Mouse (Mus musculus) cerebellum, postnatal 10 days (tissue): ENCODE results near the gene Aprt.

Experiments
- DNase-seq, 2 experiments: peaks; one replicate each; pipeline ENCODE4 v3.0.0; 2021; ENCODE audit warnings: mixed read lengths in 2 of 2

Aprt gene

DNA sequence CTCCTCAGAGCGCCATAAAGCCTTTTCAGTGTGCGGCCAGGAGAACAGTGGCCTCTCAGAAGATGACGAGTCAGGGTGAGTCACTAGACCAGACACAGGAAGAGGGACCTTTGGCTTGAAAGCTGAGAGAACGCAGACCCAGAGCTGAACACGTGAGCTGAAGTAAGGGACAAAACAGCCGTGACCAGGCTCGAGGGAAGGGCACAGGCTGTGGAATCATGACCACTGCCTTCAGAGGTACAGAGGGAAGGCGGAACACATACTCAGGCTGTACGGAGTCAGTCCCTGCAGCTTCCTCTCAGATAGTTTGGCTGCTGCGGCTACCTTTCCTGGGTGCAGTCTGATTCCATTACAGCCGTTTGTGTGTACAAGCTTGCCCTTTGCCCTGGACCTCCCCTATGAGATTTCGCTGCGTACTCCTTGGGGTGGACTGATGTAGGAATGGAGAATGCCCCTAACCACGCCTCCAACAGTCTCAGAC lies 8.7 kb upstream of the Aprt start:
- no peak for DNase-seq

DNA sequence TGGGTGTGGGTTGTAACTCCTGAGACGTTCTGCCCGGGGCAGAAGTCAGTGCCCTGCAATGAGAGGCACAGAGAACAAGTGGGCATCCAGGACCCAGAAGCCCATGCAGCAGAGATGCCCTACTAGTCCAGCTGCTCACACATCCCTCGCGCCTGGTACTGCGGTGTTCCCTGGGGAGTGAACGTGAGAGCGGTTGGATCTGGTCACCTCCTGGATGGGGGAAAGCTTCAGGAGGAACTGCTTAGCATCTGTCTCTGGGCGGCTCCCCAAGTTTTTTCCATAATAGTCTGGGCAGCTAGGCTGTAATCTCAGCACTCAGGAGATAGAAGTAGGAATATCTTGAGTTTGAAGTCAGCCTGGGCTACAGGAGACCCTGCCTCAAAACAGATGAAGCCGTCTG lies 8.3 kb upstream of the Aprt start:
- no peak for DNase-seq

DNA sequence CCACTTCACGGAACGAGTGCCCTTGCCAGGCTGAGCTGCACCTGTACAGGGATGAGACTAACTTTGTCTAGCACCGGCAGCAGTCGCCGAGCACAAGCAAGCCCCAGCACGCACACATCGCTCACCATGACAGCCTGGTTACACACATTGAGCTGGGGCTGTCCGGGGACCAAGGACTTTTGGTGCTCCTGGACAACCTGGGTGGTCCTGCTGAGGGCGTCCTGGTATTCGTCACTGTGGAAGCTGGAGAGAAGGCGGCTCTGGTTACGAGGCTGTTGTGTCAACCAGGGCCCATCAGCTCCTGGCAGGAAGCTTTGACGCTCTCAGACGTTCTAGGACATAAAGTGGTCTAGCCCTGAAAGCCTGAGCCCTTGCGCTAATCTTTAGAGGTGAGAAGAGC lies 4.2 kb upstream of the Aprt start:
- DNase-seq = no peak

DNA sequence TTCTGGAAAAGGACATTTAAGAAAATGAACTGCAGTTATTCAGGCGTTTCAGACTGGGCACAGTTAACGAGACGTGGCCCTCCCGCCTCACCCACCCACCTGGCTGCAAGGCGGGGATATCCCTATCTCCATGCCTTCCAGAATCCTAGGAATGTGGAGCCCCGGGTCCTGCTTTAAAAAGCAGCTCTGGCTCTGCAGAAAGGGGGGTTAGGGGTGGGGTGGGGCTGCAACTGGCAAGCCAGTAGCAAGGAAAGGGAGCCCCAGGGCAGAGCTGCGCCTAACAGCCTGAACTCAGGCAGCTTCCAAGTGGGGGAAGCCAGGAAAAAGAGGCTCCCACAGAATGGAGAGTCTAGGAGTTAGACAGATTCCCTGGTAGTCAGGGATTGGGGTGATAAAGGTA lies 2.5 kb upstream of the Aprt start:
- no peak for DNase-seq

DNA sequence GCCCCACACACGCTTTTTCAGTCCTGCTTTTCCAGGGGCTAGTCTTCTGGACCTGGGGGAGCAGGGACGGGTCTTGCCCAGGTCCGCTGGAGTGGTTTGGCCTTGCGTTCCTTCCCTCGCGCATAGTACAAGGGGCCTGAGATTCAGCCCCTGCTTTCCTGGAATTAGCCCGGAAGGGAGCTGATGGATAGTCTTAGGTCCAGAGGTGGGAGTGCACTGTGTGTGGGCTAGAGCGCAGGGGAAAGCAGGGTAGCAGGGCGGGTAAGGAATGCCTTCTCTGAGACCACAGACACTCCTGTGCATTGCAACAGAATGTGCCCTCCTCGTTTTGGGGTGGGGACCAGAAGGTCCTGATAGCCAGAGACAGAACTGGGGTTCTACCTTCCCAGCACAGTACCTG lies 407 bp upstream of the Aprt start:
- DNase-seq = no peak

DNA sequence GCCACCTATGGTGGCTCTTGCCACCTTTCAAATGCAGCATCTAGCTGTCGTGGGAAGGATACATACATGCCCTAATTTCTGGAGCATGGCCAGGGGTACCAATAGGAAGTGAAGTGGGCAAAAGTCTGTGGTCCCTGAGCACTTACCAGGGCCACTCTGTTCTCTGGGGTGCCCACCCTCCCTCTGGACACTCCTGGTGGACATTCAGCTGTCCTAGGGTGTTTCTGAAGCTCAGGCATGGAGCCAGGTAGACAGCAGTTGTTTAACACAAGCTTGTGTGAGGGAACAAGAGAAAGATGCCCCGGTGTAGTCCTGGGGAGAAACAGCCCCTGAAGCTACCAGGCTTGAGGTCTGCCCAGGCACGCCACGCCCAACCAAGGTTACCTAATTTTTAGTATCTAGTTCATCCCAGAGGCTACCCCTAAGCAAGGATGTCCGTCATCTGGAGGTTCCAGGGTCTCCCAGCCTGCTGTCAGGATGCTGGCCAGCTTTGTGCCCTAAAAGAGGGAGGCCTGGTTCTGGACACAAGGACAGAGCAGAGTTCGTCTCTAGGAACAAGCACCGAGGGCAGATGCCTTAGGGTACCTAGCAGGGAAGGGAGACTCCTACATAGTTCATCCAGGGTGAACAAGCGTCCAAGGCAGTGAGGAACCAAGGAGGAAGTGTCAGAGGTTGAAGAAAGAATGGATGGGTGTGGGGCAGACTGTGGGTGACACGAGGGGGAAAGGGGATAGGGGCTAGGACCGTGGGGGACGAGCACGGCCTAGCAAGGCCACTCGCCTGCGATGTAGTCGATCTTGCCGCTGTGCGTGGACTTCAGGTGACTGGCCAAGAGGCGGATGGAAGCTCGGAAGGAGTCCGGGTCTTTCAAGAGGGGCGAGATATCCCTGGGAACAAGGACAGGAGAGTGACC lies 718 bp downstream of the Aprt start:
- peak; percentile 41 to 57 for DNase-seq

DNA sequence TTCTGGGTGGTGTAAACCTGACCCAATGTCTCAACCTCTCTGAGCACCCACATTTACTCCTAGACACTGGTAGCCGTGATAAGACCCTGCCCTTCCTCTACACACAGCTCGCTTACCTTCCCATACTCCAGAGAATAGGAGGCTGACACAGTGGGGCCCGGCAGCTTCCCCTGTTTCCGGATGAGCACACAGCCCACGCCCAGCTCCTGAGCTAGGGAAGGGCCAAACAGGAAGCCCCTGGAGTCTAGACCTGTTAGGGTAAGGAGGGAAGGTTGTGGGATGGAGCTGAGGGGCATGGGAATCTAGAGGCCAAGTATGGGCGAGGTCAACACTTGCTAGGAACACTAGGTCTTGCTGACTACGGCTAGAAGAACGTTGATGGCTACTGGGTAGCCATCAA lies 1.4 kb downstream of the Aprt start:
- no peak for DNase-seq

DNA sequence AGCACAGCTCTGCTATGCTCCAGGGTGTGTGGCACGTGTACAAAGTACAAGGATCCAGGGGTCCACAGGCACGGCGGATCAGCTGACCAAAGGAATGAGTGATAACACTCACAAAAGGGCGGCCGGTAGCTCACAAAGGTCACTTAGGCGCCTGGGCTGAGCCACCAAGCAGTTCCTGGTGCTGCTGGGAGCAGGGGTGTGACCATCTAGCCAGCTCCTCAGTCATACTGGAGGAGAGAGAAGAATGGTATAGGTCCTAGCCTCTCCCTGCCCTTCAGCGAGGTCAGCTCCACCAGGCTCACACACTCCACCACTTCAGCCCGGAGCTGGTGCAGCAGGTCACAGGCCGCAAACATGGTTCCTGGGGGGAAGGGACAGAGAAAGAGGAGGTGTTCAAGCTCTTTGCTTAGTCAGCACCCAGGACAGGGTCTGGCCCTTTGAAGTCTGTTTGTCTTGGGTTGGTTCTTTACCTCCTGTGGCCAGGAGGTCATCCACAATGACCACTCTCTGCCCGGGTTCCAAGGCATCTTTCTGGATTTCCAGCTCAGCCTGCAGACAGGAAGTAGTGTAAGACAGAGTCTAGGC lies 1.9 kb downstream of the Aprt start:
- DNase-seq = no peak

DNA sequence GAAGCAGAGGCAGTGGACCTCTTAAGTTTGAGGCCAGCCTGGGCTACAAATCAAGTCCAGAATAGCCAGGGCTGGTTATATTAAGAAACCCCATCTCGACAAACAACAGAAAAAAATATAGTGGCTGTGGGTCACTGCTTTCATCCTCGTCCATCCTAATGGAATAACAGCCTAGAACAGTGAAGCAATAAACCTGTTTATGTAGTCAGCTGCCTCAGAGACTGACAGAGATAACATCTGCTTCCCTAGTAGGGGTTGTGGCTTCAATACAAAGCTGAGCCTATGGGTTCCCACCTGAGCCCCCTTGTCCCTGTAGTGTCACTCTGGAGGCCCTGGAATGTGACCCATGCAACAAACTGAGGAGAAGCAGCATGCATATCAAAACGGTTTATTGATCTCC lies 2.4 kb downstream of the Aprt start:
- no peak for DNase-seq

DNA sequence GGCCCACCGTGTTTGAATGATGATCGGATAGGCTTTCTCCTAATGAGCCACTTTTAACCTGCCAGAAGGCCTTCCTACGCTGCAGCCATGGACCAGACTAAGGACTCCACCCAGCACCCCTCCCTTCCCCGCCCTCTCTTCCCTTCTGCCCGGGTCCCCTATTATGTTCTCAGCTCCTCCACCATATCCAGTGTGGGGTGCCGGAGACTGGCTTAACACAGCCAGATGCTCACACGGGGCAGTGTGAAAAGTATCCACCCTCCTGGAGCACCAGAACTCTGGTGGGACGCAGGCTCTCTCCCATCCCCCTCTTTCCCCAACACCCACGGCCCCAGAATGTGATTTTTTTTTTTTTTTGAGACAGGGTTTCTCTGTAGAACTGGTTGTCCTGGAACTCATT lies 3.1 kb downstream of the Aprt start:
- no peak for DNase-seq

DNA sequence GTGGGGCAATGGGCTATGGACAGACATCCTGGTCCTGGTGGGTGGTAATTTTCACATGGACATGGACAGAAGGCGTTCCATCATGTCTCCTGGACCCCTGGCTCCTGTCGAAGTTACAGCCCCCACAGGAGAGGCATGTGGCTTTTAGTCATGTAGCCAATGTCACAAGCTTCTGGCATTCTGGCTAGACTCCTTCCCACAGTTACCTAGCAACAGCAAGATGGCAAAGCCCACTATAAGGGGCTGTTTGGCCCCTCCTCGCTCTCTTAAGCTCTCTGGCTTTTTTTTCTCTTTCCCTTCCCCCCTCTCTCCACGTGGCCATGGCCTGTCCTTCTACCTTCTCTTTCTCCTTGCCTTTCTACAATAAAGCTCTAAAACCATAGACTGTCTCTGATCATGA lies 3.5 kb downstream of the Aprt start:
- DNase-seq = peak; percentile 43 to 57

DNA sequence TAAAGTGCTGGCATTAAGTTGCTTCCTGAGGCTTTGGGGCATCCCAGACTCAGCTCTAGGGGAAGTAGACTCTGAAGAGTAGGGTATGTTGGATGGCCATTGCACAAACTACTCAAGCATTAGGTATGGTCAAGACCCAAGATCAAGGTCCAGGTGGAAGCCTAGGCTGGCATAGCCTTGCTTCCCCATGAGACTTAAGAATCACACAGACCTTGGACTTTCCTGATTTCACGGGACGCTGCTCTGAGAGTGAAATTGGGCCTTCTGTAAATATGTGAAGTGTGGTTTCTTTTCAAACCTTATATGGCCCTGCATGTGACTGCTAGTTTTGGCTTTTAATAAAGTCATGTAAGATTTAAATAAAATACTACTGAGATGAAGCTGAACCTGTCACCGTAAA lies 4.0 kb downstream of the Aprt start:
- no peak for DNase-seq

DNA sequence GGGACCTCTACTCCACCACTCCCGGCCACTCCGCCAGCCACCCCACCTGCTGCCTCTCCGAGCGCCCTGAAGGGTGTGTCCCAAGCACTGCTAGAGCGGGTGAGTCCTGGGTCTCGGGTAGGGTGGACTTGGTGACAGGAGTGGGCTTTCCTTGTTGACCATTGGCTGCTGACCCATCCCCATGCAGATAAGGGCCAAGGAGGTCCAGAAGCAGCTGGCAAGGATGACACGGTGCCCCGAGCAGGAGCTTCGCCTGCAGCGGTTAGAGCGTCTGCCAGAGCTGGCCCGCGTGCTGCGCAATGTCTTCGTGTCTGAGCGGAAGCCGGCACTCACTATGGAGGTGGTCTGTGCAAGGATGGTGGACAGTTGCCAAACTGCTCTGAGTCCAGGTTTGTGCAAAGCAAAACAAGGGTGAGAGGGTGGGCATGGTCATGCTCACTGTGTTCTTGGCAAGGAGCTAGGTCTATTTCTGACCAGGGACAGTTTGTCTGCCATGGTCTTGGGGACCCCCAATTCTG lies 4.9 kb downstream of the Aprt start:
- peak; percentile 61 to 66 for DNase-seq

DNA sequence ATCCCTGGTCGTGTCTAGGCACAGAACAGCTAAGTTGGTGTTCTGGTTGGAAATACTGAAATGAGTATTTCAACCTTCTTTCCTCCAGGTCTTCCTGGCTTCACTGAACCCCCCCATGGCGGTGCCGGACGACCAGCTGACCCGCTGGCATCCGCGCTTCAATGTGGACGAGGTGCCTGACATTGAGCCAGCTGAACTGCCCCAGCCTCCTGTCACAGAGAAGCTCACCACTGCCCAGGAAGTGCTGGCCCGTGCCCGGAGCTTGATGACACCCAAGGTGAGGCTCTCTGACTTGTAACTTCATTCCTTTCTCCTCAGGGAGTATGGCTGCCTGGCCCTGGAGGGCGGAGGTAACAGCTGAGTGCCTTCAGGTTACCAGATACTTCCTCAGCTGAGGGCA lies 5.6 kb downstream of the Aprt start:
- DNase-seq = peak; percentile 82 to 88

DNA sequence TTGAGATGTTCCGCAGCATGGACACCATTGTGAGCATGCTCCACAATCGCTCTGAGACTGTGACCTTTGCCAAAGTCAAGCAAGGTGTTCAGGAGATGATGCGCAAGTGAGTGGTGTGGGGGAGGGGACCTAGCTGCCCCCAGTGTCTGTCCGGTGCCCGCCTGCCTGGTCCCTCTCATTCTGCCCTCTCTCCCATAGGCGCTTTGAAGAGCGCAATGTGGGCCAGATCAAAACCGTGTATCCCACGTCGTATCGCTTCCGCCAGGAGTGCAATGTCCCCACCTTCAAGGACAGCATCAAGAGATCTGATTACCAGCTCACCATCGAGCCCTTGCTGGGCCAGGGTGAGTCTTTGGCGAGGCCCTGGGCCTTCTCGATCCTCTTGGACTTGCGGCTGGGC lies 6.7 kb downstream of the Aprt start:
- no peak for DNase-seq

DNA sequence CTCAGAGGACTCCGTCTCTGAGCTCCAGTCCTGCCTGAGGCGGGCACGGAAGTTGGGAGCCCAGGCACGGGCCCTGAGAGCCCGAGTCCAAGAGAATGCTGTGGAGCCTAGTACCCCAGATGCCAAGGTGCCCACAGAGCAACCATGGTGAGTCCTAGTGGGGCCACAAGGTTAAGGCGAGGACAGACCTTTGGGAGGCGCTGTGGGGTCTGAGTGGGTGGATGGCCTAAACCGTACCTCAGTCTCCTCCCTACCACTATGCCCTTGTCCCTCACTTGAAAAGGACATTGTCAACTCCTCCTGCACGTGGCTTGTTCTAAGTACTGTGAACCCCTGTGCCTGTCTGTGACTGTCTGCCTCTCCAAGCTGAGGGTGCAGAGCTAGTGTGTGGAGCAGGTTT lies 7.4 kb downstream of the Aprt start:
- DNase-seq = no peak

DNA sequence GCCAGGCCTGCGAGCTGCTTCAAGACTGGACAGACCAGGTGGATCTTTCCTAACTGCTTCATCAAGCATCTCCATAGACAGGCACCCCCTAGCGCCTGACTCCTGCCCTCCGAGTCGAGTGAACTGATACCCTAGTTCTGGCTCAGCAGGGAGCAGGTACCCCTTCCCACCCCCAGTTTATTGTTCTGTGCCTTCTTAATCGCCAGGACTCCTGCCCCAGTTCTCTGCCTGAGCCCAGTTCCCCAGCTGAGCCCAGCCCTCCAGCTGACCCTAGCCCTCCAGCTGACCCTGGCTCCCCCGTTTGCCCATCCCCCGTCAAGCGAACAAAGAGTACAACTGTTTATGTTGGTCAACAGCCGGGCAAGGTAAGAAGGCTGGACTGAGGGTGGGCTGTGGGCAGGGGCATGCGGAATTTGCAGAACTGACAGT lies 7.8 kb downstream of the Aprt start:
- DNase-seq = peak; percentile 45 to 46

DNA sequence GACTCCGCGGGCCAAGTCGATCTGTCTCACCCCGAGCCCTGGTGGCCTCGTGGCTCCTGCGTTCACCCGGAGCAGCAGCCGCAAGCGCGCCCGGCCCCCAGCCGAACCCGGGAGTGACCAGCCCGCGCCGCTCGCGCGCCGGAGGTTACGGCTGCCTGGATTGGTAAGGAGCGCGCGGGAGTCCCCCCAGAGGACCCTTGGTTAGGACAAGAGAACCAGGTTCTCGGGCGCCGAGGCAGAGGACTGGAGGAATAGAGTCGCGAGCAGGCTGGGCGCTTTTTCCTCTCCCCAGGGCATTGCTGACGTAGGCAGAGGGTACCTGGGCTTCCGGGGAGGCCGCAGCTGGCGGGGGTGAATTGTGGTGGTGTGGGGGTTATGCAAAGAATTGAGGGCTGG lies 8.6 kb downstream of the Aprt start:
- DNase-seq = no peak

DNA sequence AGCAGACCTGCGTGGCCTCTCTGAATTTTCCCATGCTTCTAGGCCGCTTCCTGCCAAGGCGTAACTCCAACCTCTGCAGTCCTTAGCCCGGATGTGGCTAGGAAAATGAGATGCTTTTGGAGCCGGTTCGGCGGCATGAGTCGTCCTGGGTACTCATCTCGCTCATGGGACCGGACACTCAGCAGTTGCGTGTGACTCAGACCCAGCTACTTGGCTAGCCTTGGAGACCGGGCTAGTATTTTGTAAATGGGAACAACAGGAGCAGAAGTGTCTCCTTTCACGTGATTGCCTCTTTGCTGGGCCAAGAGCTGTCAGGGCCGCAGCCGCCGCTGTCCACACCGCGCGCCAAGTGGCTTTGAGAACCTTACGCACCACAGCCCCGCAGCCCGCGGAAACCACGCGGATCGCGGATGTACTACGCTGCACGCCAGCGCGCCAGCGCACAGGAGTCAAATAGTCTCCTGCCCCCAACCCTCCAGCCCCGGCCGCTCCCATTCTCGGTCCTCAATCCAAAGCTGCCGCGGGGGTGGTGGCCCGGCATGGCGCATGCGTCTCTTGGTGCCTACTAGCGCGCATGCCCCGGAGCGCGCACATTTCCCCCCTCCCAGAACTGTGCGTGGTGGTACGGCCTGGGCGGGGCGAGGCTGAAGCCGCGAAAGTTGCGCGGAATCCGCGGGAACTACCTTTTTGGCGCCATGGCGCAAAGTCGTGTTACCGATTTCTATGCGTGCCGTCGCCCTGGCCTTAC lies 9.2 kb downstream of the Aprt start, which contains the start of gene Cdt1:
Gene Cdt1, plus strand, starts transcription at position 655 of the 748 bp plus-strand sequence.
- DNase-seq = peak; percentile 98 to 99

DNA sequence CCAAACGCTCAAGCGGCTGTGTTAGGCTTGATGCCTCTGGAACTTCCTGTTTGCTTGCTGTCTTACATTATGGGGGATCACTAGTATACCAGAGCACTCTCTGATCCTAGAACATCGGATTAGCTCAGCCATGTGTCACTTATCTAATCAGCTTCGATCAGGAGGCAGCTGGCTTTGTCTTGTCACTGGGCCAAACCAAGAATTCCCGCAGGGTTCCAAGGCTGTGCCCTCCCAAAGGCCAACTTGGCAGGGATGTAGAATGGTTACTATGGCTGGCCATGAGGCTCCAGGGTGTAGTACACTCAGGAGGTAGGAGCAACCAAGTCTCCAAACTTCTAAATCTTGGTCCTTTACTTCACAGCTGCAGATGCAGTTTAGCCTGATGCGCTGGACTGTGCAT lies 9.9 kb downstream of the Aprt start:
- DNase-seq = peak; percentile 80 to 83

DNA sequence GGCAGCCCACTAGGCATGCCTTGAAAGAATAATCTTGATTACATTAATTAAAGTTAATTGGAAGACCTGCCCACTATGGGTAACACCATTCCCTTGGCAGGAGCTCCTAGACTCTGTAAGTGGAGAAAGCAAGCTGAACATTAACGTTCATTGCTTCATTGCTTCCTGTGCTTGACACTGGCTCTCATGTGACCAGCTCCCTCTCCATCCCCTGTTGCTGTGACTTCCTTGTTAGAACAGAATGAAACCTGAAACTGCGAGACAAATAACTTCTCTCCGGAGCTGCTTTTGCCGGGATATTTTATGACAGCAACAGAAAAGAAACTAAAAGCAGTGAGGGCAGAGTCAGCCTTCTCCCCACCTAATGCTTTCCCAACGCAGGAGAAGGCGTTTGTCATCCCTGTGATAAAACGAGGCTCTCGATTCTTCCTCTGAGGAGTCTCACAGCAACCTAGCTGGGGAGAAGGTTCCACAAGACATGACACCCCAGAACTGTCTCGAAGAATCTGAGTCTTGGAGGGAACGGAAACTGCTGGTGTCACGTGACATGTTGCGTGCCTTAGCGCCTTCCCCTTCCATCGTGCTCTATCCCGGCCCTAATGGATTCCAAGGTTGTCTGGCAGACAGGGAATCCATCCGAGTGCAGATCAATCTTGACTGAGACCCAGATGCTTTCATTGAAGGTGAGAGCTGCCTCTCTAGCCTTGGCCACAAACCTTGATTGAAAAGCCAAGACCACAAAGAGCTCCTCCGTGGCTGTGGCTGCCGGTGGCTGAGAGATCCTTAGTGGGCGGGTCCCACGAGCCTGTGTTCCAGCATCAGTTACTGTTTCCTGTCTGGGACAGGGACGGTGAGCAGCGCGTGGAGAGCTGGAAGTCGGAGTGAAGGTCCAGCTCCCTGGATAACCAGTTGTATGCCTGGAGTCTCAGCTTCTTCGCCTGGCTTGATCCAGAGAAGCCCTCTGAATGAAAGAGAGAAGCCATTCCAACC lies 12.1 kb downstream of the Aprt start:
- no peak for DNase-seq

DNA sequence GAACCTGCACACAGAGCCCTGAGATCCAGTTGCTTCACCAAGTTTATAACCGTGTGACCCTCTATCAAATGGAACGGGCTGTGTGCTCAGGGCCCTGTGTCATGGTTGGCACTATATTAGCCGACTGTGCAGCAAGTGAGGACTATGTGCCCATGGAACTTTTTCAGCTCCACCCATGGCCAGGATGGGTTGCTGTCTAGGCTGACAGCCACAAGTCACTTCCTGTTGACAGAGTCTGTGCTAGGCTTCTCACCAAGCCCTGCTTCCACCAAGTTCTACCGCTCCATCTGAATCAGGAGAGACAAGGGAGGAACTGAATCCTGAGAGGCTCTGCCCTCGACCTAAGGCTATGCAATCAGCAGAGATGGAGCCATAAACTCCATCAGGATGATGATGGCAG lies 15.5 kb downstream of the Aprt start:
- DNase-seq = no peak
